Mouse (Mus musculus) mouse embryonic stem cell (cell line): ENCODE data around the gene Phactr4.

ENCODE experiments used
- in situ Hi-C, 2 experiments: fragments of 300-500 bp; cut with MboI; formaldehyde crosslinking; loops; 1 replicate in 1 of 2; 3 replicates in 1 of 2; pipeline ENCODE4 v1.14.3; 2019 to 2020; ENCODE audit warnings: low sequenced_read_pairs in 2 of 2, low pct_unique_long_range_greater_than_20kb in 1 of 2, mixed read lengths in 1 of 2; ENCODE audit not compliant: unreplicated experiment in 1 of 2

Phactr4 gene

DNA sequence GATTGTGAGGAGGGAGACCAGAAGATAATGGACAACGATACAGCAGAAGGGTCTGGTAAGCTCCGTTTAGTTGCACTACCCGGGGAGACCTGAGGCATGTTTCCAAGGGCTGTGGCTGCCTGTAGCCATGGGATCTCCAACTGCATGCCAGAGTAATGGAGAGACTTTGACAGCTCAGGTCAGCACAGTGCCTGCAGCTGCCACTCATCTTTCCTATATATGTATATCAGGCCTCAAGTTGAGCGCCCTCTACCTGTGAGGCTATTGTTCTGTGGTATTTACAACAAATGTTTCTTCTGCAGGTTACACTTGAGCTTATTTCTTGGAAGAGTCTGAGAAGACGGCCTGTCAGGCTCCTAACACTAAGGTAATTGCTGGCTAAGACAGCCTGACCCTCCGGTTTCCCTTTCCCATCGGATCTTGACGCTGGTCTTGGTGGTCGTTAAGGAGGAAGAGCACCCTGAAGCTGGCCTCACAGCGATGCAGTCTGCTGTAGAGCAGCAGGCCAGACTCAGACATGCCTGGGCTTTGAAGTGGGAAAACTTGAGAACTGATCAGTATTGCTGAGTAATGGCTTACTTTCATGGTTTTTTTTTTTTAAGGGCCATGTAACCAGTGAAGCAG is 112.3 kb downstream of the Phactr4 start:
- in situ Hi-C loops, result no loop called here

DNA sequence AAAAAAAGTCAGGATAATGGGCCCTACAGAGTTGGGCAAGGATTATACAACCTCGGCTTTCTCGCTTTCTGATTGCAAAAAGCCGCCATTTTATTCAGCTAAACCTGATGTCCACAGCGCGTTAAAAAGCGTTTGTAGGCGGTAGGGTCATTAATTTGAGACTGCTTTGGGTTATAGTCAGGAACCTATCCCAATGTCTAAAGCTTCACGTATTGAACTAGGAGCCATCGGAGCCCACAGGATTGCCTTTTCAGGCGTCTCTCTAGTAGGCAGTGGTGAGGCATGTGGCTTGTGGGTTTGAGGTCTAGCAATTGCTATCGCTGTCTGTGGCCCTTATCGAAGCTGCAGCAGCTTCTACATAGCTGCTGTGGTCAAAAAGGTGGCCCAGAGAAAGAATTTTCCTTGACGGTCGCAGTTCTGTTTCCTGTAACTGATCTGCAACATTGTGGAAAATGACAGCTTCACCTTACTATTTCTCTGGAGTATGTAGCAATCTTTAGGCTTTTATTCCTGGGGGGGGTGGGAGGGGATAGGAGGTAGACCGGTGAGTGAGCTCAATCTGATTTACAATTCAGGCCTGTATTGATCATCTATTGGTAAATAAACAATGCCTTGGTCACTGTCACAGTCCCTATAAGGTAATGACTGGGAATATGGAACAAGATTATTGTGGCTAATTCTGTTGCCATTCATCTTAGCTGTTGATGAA is 113.0 kb downstream of the Phactr4 start:
- in situ Hi-C loops, result no loop called here

DNA sequence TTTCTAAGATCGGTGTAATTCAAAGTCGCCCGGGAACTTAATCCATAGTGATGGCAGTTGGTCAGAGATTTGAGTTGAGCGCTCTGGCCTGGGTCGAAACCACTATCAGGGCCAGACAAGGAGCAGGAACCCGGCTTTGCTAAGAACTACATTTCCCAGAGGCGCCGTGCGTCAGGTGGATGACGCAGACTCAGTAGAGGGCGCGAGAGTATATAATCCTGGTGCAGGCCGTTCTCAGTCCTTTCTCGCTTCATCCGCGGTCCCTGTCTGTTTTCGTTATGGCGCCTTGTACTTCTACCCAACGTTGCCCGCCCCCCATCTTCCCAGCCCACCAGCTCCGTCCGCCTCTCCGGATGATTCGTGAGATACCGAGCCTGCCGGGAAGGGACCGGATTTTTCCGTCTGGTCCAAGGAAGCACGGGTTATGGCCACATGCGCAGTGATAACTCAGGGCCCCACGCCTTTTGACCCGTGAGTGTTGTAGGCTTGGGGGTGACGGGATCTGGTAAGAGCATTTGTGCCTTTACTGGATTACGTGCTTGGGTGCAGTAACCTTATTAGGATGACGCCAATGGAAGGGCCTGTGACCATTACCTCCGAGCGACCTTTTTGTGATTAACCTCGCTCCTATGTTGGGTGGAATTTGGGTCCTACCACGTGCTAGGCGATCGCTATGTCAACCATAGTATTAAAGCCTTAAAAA is 113.7 kb downstream of the Phactr4 start:
- in situ Hi-C loops, result no loop called here

DNA sequence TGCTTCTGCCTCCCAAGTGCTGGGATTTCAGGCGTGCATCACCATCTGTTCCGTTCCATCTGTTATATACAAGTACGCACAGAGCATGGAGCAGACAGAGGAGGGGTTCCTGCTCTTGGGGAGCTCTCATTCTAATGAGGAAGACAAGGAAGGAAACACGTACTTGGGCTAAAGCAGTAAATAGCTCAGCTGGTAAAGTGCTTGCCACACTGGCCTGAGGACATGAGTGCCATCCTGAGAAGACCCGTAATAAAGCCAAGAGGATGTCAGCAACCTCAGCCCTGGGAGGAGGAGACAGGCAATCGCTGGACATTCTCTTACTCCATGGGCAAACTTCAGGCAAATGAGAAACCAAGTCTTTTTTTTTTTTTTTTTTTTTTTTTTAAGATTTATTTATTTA is 116.3 kb downstream of the Phactr4 start:
- in situ Hi-C loops, result no loop called here
